Mouse (Mus musculus) bone marrow, adult 2 months (tissue): ENCODE data around the gene Kif14. TPM values are rescaled to one million over a fixed set of nuclear protein-coding genes. Genes with fewer than 3 reads are reported as not detected.
"Not testable (repeated sequence)": the region's sequence is repeated elsewhere in the genome, so short reads cannot be mapped to it uniquely, and the experiment has no call there.

Source experiments
- H3K27ac ChIP-seq: fragments of 200-500 bp; 2 replicates; pipeline ENCODE4 v1.5.1; 2012; ENCODE audit warnings: low read depth, mild to moderate bottlenecking, control low read depth, inconsistent platforms, low read length; ENCODE audit not compliant: control insufficient read depth, poor library complexity, insufficient read depth
- H3K4me1 ChIP-seq: fragments of 200-500 bp; 2 replicates; pipeline ENCODE4 v1.6.1; 2011; ENCODE audit warnings: low read length; ENCODE audit not compliant: control insufficient read depth, insufficient read depth
- H3K4me3 ChIP-seq: fragments of 200-500 bp; replicated peaks from 2 replicates; pipeline ENCODE3; 2011; ENCODE audit warnings: mild to moderate bottlenecking, low read depth, low read length, control low read depth; ENCODE audit not compliant: control insufficient read depth
- CTCF ChIP-seq: fragments of 200-500 bp; IDR thresholded peaks from 2 replicates; pipeline ENCODE4 v1.5.1; 2011; ENCODE audit warnings: low read length, control low read depth; ENCODE audit not compliant: control insufficient read depth, insufficient read depth
- POLR2A ChIP-seq: fragments of 200-500 bp; IDR thresholded peaks from 2 replicates; pipeline ENCODE4 v1.6.1; 2011; ENCODE audit warnings: low read depth, mild to moderate bottlenecking, control low read depth, low read length, borderline replicate concordance; ENCODE audit not compliant: control insufficient read depth
- WGBS: fragments of 180-500 bp; shearing (Covaris S2); methylation state at CpG from one replicate; pipeline ENCODE4 v1.1.7; 2018; 5-methylcytosine and 5-hydroxymethylcytosine counted together
- polyA plus RNA-seq: library from polyadenylated mRNA; stranded (reverse); fragments of >200 nt; gene quantifications from 2 replicates; pipeline ENCODE4 v1.2.4, GENCODE M21; 2011; ENCODE audit warnings: low replicate concordance; ENCODE audit not compliant: missing spikeins, insufficient read depth, insufficient read length

Gene Kif14
- polyA plus RNA-seq, 1 experiment: 15.0 TPM

DNA sequence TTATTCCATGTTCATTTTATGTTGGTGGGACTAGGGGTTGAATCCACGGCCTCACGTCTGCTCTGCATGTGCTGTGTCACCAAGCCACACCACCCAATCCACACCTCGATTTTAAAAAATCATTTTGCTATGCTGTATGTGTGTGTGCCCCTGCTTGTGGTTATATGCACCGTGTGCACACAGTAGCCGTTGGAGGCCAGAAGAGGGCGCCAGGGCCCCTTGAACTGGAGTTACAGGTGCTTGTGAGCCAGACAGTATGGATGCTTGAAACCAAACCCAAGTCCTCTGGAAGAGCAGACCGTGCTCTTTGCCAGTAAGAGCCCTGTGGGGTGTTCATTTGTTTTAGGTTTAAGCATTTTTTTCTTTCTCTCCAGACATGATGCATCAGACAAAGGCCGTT lies 36.8 kb downstream of the Kif14 start:
- Histone ChIP-seq H3K4me3 (no peak overlapping the region), H3K4me1 (no peaks in the 10 kb centered on the region), H3K27ac (no peak overlapping the region)
- no peak for TF ChIP-seq POLR2A
- no peak for TF ChIP-seq CTCF
- 94% methylated on average over 8 of the region's 8 CpGs for WGBS

- not testable (repeated sequence) for H3K4me3 ChIP-seq, H3K27ac ChIP-seq, H3K4me1 ChIP-seq
- 96% methylated on average over 10 of the region's 10 CpGs for WGBS
Measured at GRCm38 (mm10) chr1:136506255-136506654, 40.1 kb downstream of the Kif14 start.

GRCm38 (mm10) chr1:136512317-136512716 lies 46.2 kb downstream of the Kif14 start:
- TF ChIP-seq POLR2A: no peak
- Histone ChIP-seq H3K27ac (no peak overlapping the region), H3K4me1 (no peaks in the 10 kb centered on the region), H3K4me3 (no peak overlapping the region)
- 59% methylated on average over 6 of the region's 6 CpGs for WGBS

DNA sequence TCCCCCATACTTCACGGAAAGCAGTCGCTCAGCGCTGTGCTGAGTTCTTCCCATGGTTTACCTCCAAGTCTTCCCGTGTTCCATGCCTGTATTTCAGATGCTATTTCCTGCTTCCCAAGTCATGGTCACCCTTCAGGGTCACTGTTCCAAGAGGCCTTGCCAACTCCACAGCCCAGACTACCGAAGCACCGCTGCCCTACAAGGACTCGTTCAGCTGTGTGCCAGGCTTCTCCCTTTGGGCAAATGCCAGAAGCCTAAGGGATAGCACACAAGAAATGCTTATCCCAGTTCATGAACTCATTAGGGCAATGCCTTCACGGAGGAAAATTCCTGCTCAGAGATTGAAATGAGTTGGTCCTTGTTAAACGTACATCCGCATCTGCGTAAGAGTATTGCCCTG lies 47.0 kb downstream of the Kif14 start:
- Histone ChIP-seq H3K4me3 (no peak overlapping the region), H3K4me1 (no peaks in the 10 kb centered on the region), H3K27ac (no peak overlapping the region)
- no peak for TF ChIP-seq CTCF
- no peak for TF ChIP-seq POLR2A
- 94% methylated on average over 11 of the region's 11 CpGs for WGBS

DNA sequence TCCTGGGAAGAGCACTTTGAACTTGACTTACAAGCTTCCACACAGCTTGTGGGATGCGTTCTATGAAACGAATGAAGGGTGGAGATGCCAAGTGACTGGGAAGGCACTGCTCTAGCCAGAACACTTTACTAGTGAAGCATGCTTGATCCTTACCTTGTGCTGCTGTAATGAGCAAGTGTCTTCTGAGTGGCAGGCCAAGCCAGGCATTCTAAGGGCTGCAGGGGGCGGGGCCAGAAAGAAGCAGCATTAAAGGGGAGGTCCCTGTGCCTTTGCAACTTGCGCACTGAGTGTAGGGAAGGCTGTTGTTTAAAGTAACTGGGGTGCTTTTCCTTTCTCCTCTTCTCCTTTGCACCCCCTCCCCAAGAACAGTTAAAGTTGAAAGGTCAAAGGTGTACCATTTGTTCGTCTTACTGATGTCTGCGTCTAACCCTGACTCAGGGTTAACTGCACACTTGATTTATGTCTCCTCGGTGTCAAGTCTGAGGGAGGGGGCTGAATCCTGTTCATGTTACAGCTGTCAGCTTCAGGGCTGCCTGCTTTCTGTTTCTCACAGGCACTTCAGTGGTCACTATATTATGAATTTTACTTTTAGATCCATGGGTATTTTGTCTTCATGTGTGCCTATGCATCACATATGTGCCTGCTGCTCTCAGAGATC lies 52.7 kb downstream of the Kif14 start:
- no peaks in the 10 kb centered on the region for H3K4me1 ChIP-seq
- no peak for TF ChIP-seq POLR2A
- no peak overlapping the region for H3K4me3 ChIP-seq
- 86% methylated on average over 7 of the region's 7 CpGs for WGBS
- no peak overlapping the region for H3K27ac ChIP-seq

DNA sequence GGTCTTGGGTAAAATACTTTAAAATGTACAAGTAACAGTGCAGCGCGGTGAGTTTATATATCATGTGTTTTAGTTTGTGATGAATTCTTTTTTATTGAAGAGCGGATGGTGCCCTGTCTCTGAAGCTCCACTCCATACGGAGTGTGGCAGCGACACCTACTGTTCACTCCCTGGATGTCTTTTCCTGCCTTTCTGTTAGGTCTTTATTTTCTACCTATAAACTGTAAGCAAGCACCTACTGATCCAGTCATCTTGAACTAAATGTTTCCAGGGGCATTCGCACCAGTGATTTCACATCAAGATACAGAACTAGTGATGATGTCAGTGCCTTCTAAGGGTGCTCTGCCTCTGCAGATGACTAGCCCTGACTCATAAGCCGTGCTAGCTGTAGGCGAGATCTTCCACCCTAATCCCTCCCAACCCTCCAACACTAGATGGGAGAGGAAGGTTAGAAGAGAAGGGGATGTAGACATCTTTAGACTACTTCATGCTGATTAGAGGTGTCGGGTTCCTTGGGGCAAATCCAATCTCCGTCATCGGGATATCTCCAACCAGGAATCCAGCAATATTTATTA lies 55.3 kb downstream of the Kif14 start:
- Histone ChIP-seq H3K27ac (no peak overlapping the region), H3K4me3 (no peak overlapping the region), H3K4me1 (no peaks in the 10 kb centered on the region)
- no peak for TF ChIP-seq POLR2A
- 0 out of 2 replicates have a peak, but pooled peaks have one; percentile 12 for TF ChIP-seq CTCF
- WGBS: 90% methylated on average over 11 of the region's 11 CpGs

DNA sequence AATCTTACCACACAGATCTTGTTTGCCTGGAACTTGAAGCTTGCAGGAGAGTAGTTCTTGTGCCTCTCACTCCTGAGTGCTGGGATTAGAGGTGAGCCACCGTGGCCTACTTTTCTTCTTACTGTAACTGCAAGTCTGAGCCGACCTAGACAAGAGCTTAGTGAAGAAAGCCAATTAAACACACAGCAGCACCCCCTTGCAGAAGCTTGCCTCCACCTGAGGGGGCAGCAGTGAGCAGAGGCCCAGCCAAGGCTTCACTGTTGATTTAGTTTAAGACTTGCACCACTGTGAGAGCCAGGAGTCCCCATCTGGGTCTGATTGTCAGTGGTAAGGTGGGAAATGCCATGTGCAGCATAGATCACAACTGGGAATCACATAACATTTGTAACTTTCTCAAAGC lies 58.8 kb downstream of the Kif14 start:
- WGBS: 32% methylated on average over 2 of the region's 2 CpGs
- TF ChIP-seq CTCF: peak; percentile 82
- no peak for TF ChIP-seq POLR2A

GRCm38 (mm10) chr1:136525818-136526217 lies 59.7 kb downstream of the Kif14 start:
- Histone ChIP-seq H3K4me3 (no peak overlapping the region), H3K27ac (no peak overlapping the region), H3K4me1 (no peaks in the 10 kb centered on the region)
- 96% methylated on average over 6 of the region's 6 CpGs for WGBS
- TF ChIP-seq CTCF (no peak), POLR2A (no peak)

More for the DNA sequence above, 58.8 kb downstream of the Kif14 start:
- Histone ChIP-seq H3K27ac (no peak overlapping the region), H3K4me1 (no peaks in the 10 kb centered on the region), H3K4me3 (no peak overlapping the region)

- H3K4me3 ChIP-seq: no peak overlapping the region
Measured at GRCm38 (mm10) chr1:136527163-136527562, 61.0 kb downstream of the Kif14 start.

DNA sequence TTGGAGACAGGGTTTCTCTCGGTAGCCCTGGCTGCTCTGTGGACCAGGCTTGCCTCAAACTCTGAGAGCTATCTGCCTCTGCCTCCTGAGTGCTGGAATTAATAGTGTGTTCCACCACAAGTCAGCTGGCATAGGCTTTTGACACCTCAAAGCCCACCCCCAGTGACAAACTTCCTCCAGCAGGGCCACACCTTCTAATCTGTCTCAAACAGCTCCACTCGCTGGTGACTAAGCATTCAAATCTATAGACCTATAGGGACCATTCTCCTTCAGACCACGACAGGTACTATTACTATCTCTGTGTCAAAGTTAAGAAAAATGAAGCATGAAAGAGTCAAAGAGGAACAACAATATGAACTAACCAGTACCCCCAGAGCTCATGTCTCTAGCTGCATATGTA lies 66.4 kb downstream of the Kif14 start:
- Histone ChIP-seq H3K27ac (no peak overlapping the region), H3K4me1 (no peaks in the 10 kb centered on the region), H3K4me3 (no peak overlapping the region)
- WGBS: 65% methylated on average over 3 of the region's 3 CpGs
- no peak for TF ChIP-seq CTCF
- no peak for TF ChIP-seq POLR2A

More at GRCm38 (mm10) chr1:136527163-136527562, 61.0 kb downstream of the Kif14 start:
- 92% methylated on average over 16 of the region's 16 CpGs for WGBS
- Histone ChIP-seq H3K4me1 (no peaks in the 10 kb centered on the region), H3K27ac (no peak overlapping the region)
- no peak for TF ChIP-seq CTCF
- no peak for TF ChIP-seq POLR2A
